Mouse (Mus musculus) MEL (cell line): ENCODE results near the gene Nfix.

Source experiments
- EP300 ChIP-seq, 2 experiments: IDR thresholded peaks; 2 replicates each; pipeline ENCODE4 v1.6.1; 2011; ENCODE audit warnings: improper control_type of control experiment in 2 of 2, low read length in 2 of 2, low read depth in 1 of 2, mild to moderate bottlenecking in 1 of 2
- GATA1 ChIP-seq: IDR thresholded peaks from 2 replicates; pipeline ENCODE4 v1.6.1; 2011; ENCODE audit warnings: low read depth, low read length, improper control_type of control experiment
- JUND ChIP-seq: IDR thresholded peaks from 2 replicates; pipeline ENCODE4 v1.6.1; 2011; ENCODE audit warnings: low read depth, mild to moderate bottlenecking, improper control_type of control experiment, low read length
- POLR2A ChIP-seq, 2 experiments: IDR thresholded peaks; 2 replicates each; pipeline ENCODE4 v1.6.1; 2011 to 2012; ENCODE audit warnings: low read length in 2 of 2, mild to moderate bottlenecking in 2 of 2, control low read depth in 1 of 2, improper control_type of control experiment in 1 of 2, low read depth in 1 of 2, moderate library complexity in 1 of 2; ENCODE audit not compliant: control insufficient read depth in 1 of 2, insufficient read depth in 1 of 2, poor library complexity in 1 of 2
- UBTF ChIP-seq: IDR thresholded peaks from 2 replicates; pipeline ENCODE4 v1.6.1; 2012; ENCODE audit warnings: low read depth, mild to moderate bottlenecking, inconsistent platforms, low read length, improper control_type of control experiment, moderate library complexity, borderline replicate concordance; ENCODE audit not compliant: insufficient read depth
- USF1 ChIP-seq: IDR thresholded peaks from 2 replicates; pipeline ENCODE4 v1.6.1; 2014; ENCODE audit warnings: low read depth, mild to moderate bottlenecking, inconsistent platforms, low read length, improper control_type of control experiment, moderate library complexity

DNA sequence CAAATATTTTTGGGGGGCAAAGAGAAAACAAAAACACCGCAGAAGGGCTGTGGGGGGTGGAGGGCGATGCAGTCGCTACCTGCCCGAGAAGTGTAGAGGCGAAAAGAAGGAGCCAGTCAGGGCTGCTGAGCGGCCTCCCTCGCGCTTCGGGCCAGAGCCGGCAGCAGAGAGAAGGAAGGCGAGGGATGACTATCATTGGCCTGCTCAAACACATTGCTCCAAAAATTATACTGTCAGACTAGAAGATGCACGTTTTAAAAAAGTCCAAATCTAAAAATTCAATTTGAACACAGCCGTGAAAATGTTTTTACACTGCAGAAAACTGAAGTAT lies 20.0 kb downstream of the Nfix start:
- no peak for TF ChIP-seq EP300 (IDR thresholded peaks at IDR 0.05; ENCODE audit: low read depth in 1 of 2, low read length in 2 of 2)
- TF ChIP-seq JUND: no peak
- TF ChIP-seq UBTF: no peak
- no peak for TF ChIP-seq GATA1
- no peak for TF ChIP-seq POLR2A (IDR thresholded peaks at IDR 0.05; ENCODE audit: control insufficient read depth in 1 of 2, insufficient read depth in 1 of 2, low read depth in 1 of 2, low read length in 2 of 2, poor library complexity in 1 of 2)
- no peak for TF ChIP-seq USF1
